Mouse (Mus musculus) CH12.LX (cell line): ENCODE measurements around the gene Syne1.

Experiments used
- E2F4 ChIP-seq: IDR thresholded peaks from 2 replicates; pipeline ENCODE4 v1.6.1; 2011; ENCODE audit warnings: low read depth, low read length, improper control_type of control experiment; ENCODE audit not compliant: insufficient replicate concordance
- MAX ChIP-seq: IDR thresholded peaks from 2 replicates; pipeline ENCODE4 v1.6.1; 2011; ENCODE audit warnings: low read length, improper control_type of control experiment
- MXI1 ChIP-seq: IDR thresholded peaks from 2 replicates; pipeline ENCODE4 v1.6.1; 2011; ENCODE audit warnings: mild to moderate bottlenecking, low read depth, low read length, improper control_type of control experiment
- POLR2A ChIP-seq: IDR thresholded peaks from 2 replicates; pipeline ENCODE4 v1.6.1; 2011; ENCODE audit warnings: low read depth, mild to moderate bottlenecking, improper control_type of control experiment, low read length

GRCm38 (mm10) chr10:5332801-5333200, 218.5 kb downstream of the Syne1 start:
- no peak for TF ChIP-seq POLR2A
- TF ChIP-seq MXI1, result no peak
- no peak for TF ChIP-seq MAX
- no peak for TF ChIP-seq E2F4
